Mouse (Mus musculus) cerebellum, adult 8-10 months (tissue): Measurements from ENCODE around the gene Pi16.
"Not testable (repeated sequence)": the region's sequence is repeated elsewhere in the genome, so short reads cannot be mapped to it uniquely, and the experiment has no call there.

Experiments
- DNase-seq: peaks from one replicate; pipeline ENCODE4 v3.0.0; 2022

Pi16 gene

DNA sequence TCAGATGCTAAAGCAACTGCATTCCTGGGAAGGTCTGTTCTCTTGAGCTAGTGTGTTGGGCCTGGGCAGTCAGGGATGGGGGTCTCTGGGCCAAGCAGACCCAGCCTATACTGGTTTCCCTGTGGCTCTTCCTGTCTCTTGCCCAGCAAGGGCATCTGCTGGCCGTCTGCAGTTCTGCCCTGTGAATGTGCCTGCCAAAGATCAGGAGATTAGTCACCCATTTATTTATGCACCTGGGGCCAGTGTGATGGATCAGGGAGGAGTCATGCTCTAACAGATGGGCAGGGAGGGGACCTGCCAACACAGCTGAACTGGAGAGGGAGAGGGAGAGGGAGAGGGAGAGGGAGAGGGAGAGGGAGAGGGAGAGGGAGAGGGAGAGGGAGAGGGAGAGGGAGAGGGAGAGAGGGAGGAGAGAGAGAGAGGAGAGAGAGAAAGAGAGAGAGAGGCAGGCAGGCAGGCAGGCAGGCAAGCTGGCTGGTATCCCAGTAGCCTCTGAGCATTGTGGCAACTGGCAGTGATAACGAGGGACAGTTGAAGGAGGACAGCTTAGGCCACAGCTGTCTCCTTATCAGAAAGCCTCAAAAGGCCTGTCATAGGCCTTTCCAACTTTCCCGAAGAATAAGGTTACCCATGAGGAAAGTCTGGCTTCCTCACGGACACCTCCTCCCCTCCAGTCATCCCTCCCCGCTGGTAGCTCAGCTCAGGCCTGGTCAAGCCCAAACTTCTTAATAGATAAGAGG, 13.4 kb downstream of the Pi16 start:
- DNase-seq = peak; percentile 73

GRCm38 (mm10) chr17:29332186-29332685, 14.8 kb downstream of the Pi16 start:
- peak; percentile 23 for DNase-seq

- DNase-seq = no peak
Observed at GRCm38 (mm10) chr17:29336266-29336990, 18.9 kb downstream of the Pi16 start.

GRCm38 (mm10) chr17:29337979-29338823, 20.7 kb downstream of the Pi16 start:
- DNase-seq = no peak

DNA sequence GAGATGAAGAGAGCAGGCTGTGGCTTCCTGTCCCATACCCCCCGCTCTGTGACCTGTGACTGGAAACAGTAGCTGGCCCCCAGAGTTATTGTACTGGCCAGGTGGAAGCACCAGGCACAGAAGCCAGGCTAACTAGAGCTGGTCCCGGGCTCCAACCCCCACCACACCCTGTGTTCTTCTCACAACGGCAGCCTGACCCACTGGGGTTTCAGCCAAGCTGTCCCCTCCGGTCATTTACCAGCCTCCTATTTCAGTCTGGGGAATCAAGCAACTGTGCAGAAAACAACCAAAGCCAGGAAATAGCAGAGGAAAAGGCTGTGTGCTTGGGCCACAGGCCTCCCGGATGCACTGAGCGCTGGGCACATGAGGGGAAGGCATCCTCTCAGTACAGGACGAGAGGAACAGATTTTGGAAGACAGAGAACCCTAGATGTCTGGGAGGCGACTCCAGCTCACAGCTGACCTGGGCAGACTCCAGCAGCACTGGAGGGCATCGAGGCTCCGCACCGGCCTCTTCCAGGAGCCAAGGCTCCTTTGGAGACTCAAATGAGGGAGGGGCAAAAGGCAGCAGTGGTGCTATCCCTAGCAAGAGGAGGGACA, 21.8 kb downstream of the Pi16 start:
- no peak for DNase-seq

GRCm38 (mm10) chr17:29340406-29341261, 23.2 kb downstream of the Pi16 start:
- no peak for DNase-seq

- DNase-seq = no peak
Observed at GRCm38 (mm10) chr17:29341591-29342003, 24.1 kb downstream of the Pi16 start.

- no peak for DNase-seq
Observed at GRCm38 (mm10) chr17:29342010-29342910, 24.8 kb downstream of the Pi16 start.

DNA sequence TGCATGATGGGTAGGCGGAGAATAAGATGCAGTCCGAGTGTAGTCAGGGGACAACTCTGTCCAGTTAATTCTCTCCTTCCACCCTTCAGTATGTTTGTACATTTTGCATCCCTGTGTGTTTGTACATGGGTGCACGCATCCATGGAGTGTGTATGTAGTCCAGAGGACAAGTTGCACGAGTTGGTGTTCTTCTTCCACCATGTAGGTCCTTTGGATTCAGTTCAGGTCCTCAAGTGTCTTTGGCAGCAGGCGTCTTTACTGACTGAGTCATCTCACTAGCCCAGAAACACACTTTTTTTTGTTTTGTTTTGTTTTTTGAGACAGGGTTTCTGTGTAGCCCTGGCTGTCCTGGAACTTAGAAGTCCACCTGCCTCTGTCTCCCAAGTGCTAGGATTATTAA, 25.8 kb downstream of the Pi16 start:
- DNase-seq = no peak

DNA sequence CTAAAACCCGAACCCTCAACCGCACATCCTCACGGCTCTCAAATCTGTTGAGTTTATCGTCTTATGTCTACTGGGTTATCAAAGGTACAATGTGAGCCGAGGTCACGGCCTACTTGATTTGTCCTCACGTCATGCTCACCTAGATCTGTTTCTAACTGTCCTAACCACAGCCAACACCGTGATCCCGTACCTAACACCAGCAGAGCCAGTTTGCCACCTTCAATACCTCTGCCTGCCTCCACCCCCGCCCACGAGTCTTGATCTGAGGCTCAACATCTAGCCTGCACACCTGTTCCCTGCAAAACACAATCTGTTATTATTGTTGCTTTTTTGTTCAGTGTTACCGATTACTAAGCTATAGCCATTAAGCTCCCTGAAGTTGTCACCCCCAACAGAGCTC, 27.8 kb downstream of the Pi16 start:
- no peak for DNase-seq

DNA sequence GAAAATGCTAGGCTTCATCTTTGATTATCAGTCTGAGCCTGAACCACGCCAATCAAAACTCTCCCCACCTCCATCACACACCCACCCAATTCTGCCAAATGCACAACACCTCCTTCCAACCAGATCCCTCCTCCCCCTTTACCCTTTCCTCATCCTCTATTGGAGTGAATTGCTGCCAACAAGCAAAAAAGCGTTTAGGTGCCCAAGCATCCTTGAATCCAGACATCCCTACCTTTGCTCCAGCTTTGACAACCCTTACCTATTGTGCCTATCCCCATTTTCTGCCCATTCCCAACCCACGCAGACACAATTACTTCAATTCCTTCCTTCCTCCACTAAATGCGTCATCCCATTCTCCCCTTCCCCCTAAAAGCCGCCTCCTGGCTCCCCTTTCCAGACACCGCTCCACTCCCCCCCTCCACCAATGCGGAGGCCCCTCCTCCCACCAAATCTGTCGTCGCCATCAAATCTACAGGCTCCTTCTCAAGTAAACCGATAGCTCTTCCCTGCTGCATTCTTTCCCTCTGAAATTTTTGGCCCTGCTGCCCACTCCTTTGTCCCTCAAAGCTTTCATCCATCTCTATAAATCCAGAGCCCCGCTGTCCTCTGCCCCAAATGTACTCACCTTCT, 29.1 kb downstream of the Pi16 start:
- no peak for DNase-seq

GRCm38 (mm10) chr17:29347126-29347644, 29.7 kb downstream of the Pi16 start:
- peak; percentile 46 for DNase-seq

GRCm38 (mm10) chr17:29347645-29348256, 30.3 kb downstream of the Pi16 start, which contains the start of gene Mtch1:
Gene Mtch1 (minus strand): TSS chr17:29347934.
- peak; percentile 97 for DNase-seq

DNA sequence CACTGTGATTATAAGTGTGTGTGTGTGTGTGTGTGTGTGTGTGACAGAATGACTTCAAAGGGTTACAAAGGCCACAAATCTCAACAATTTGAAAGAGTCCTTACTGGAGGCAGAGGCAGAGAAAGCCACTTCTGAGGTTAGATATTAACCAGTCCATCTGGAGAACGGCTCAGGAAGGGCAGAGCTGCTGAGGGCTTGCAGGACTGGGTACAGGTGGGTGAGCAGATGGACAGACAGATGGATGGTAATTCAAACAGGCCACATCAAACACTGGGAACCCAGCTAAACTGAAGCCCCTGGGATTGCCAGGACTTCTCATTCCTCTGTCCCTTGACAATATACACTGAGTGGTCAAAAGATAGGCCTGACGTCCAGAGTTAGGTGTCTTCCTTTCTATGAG, 31.5 kb downstream of the Pi16 start:
- no peak for DNase-seq

GRCm38 (mm10) chr17:29351056-29351455, 33.6 kb downstream of the Pi16 start:
- not testable (repeated sequence) for DNase-seq

DNA sequence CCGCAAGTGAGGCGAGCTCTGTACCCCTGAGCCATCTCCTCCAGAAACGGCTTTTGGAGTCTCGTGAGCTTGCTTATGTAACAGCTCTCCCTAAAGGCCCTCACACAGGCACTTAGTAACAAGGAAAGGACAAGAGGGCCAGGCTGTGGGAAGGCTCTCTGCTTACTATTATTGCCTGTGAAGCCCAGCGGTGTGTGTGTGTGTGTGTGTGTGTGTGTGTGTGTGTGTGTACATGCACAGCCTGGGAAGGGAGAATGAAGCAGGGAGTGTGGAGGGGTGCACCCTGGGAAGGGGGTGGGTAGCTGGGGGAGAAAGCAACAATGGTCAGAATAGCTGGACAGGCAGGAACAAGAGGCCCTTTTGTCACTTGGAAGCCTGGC, 38.0 kb downstream of the Pi16 start:
- DNase-seq = no peak

GRCm38 (mm10) chr17:29355841-29356478, 38.5 kb downstream of the Pi16 start:
- DNase-seq = no peak

GRCm38 (mm10) chr17:29356479-29356856, 39.0 kb downstream of the Pi16 start:
- DNase-seq = no peak

GRCm38 (mm10) chr17:29356882-29357281, 39.4 kb downstream of the Pi16 start:
- DNase-seq = no peak
